Mouse (Mus musculus) heart, postnatal 25 days (tissue): Measurements from ENCODE around the gene Gm10491. TPM values are rescaled to one million over a fixed set of nuclear protein-coding genes. Genes with fewer than 3 reads are reported as not detected.
A peak's percentile ranks its signal among the peaks of the same experiment; 100 is the strongest.
"Not testable (repeated sequence)": the region's sequence is repeated elsewhere in the genome, so short reads cannot be mapped to it uniquely, and the experiment has no call there.

ENCODE experiments used
- DNase-seq: peaks from one replicate; pipeline ENCODE4 v3.0.0; 2022; ENCODE audit warnings: low spot score
- intact Hi-C: fragments of 180-260 bp; cut with DNase I; formaldehyde crosslinking; loops from one replicate; pipeline ENCODE4 v1.15.1; 2025
- total RNA-seq, 2 experiments: library from RNA; stranded (reverse); gene quantifications; 2 replicates each; pipeline ENCODE4 v1.2.3; 2021

Gm10491 gene
- total RNA-seq, result not detected

- intact Hi-C loops, result no loop called here
Observed at GRCm38 (mm10) chrX:7907735-7908134, at the start of gene Gm10491. Gene Gm10491 (minus strand): TSS chrX:7907835.

GRCm38 (mm10) chrX:7950091-7950490 lies 42.5 kb upstream of the Gm10491 start:
- intact Hi-C loops, result no loop called here
- no peak for DNase-seq

More at GRCm38 (mm10) chrX:7907735-7908134, at the start of gene Gm10491:
- DNase-seq, result no peak

- DNase-seq, result peak; percentile 93
- intact Hi-C loops, result loop anchor here (10.0 kb wide), 1 partner anchor 343 kb away; the partner anchor contains the start of genes Cacna1f and Ccdc22
Observed at GRCm38 (mm10) chrX:7947900-7948492, 40.4 kb upstream of the Gm10491 start.

- intact Hi-C loops, result loop anchor here (10.0 kb wide), 1 partner anchor 343 kb away; the partner anchor contains the start of genes Cacna1f and Ccdc22
- no peak for DNase-seq
Observed at GRCm38 (mm10) chrX:7947108-7947899, 39.7 kb upstream of the Gm10491 start, which contains the start of gene Hdac6. Gene Hdac6 (minus strand): TSS chrX:7947889.

GRCm38 (mm10) chrX:7945618-7946017 lies 38.0 kb upstream of the Gm10491 start:
- no peak for DNase-seq
- intact Hi-C loops, result loop anchor here (10.0 kb wide), 1 partner anchor 341 kb away; the partner anchor contains the start of genes Cacna1f and Ccdc22

- intact Hi-C loops, result no loop called here
- no peak for DNase-seq
Observed at GRCm38 (mm10) chrX:7937667-7938066, 30.0 kb upstream of the Gm10491 start.

- intact Hi-C loops, result no loop called here
- no peak for DNase-seq
Observed at GRCm38 (mm10) chrX:7936874-7937273, 29.2 kb upstream of the Gm10491 start.

- no peak for DNase-seq
- intact Hi-C loops, result no loop called here
Observed at GRCm38 (mm10) chrX:7928270-7928790, 20.7 kb upstream of the Gm10491 start, which contains the start of gene Eras. Gene Eras (minus strand): TSS chrX:7928607.

- no peak for DNase-seq
- intact Hi-C loops, result no loop called here
Observed at GRCm38 (mm10) chrX:7927116-7927515, 19.5 kb upstream of the Gm10491 start.

- intact Hi-C loops, result no loop called here
Observed at GRCm38 (mm10) chrX:7926266-7926665, 18.6 kb upstream of the Gm10491 start.

GRCm38 (mm10) chrX:7922032-7922431 lies 14.4 kb upstream of the Gm10491 start:
- DNase-seq, result no peak
- intact Hi-C loops, result no loop called here

More at GRCm38 (mm10) chrX:7926266-7926665, 18.6 kb upstream of the Gm10491 start:
- DNase-seq, result no peak

- DNase-seq, result no peak
- intact Hi-C loops, result no loop called here
Observed at GRCm38 (mm10) chrX:7919601-7920383, 12.2 kb upstream of the Gm10491 start, which contains the start of gene Pcsk1n. Gene Pcsk1n (plus strand): TSS chrX:7919822.

- not testable (repeated sequence) for DNase-seq
- intact Hi-C loops, result loop anchor here (2.0 kb wide), 1 partner anchor 99 kb away; no protein-coding TSS in a partner anchor
Observed at GRCm38 (mm10) chrX:7917960-7918359, 10.3 kb upstream of the Gm10491 start.

- DNase-seq, result not testable (repeated sequence)
- intact Hi-C loops, result loop anchor here (2.0 kb wide), 1 partner anchor 101 kb away; no protein-coding TSS in a partner anchor
Observed at GRCm38 (mm10) chrX:7915669-7916068, 8.0 kb upstream of the Gm10491 start.

GRCm38 (mm10) chrX:7910473-7910872 lies 2.8 kb upstream of the Gm10491 start:
- intact Hi-C loops, result no loop called here
- no peak for DNase-seq

- intact Hi-C loops, DNase-seq: not testable (repeated sequence)
Observed at GRCm38 (mm10) chrX:7909242-7909641, 1.6 kb upstream of the Gm10491 start, which contains the start of gene Gm10490. Gene Gm10490 (plus strand): TSS chrX:7909542.

GRCm38 (mm10) chrX:7904441-7904840 lies 3.2 kb downstream of the Gm10491 start:
- no peak for DNase-seq
- intact Hi-C loops, result loop anchor here (5.0 kb wide), 1 partner anchor 47 kb away; no protein-coding TSS in a partner anchor

GRCm38 (mm10) chrX:7898880-7899874 lies 8.5 kb downstream of the Gm10491 start, which contains the start of the genes Pqbp1 and Timm17b:
Gene Pqbp1 (minus strand): TSS chrX:7899269.
Gene Timm17b (plus strand): TSS chrX:7899357.
- peak; percentile 82 for DNase-seq
- intact Hi-C loops, result loop anchor here (10.0 kb wide), 1 partner anchor 176 kb away; the partner anchor contains the start of gene Suv39h1
